Mouse (Mus musculus) brain, embryonic 14.5 days (tissue): Measurements from ENCODE around the gene Pik3r3. TPM values are rescaled to one million over a fixed set of nuclear protein-coding genes. Genes with fewer than 3 reads are reported as not detected.
"Not testable (repeated sequence)": the region's sequence is repeated elsewhere in the genome, so short reads cannot be mapped to it uniquely, and the experiment has no call there.

Source experiments
- DNase-seq: peaks from one replicate; pipeline ENCODE4 v3.0.0-alpha.2; 2011; ENCODE audit warnings: low read depth
- CTCF ChIP-seq: fragments of 200-500 bp; IDR thresholded peaks from 2 replicates; pipeline ENCODE4 v1.5.1; 2012; ENCODE audit warnings: inconsistent platforms, mild to moderate bottlenecking, moderate library complexity, borderline replicate concordance; ENCODE audit not compliant: insufficient read depth, insufficient read length; ENCODE audit errors: extremely low read depth
- POLR2A ChIP-seq: fragments of 200-500 bp; IDR thresholded peaks from 2 replicates; pipeline ENCODE4 v1.6.1; 2012; ENCODE audit warnings: mild to moderate bottlenecking, inconsistent platforms, borderline replicate concordance; ENCODE audit not compliant: poor library complexity, insufficient read depth, insufficient read length, severe bottlenecking; ENCODE audit errors: extremely low read depth
- polyA plus RNA-seq: library from polyadenylated mRNA; depleted of rRNA; stranded (reverse); fragments of >200 nt; gene quantifications from 2 replicates; pipeline ENCODE4 v1.2.3, GENCODE M21; 2012

The Pik3r3 gene
- polyA plus RNA-seq, 1 experiment = 122 TPM

GRCm38 (mm10) chr4:116192286-116192835, 29.1 kb upstream of the Pik3r3 start:
- TF ChIP-seq CTCF = no peak
- no peak for TF ChIP-seq POLR2A
- DNase-seq = peak; percentile 50

GRCm38 (mm10) chr4:116193583-116194383, 27.6 kb upstream of the Pik3r3 start:
- no peak for DNase-seq
- TF ChIP-seq POLR2A (no peak), CTCF (no peak)

GRCm38 (mm10) chr4:116198422-116198821, 23.0 kb upstream of the Pik3r3 start:
- DNase-seq = no peak
- TF ChIP-seq CTCF (no peak), POLR2A (no peak)

GRCm38 (mm10) chr4:116204422-116204821, 17.0 kb upstream of the Pik3r3 start:
- TF ChIP-seq POLR2A (no peak), CTCF (no peak)
- no peak for DNase-seq

- TF ChIP-seq POLR2A (no peak), CTCF (no peak)
- no peak for DNase-seq
Observed at GRCm38 (mm10) chr4:116206531-116206930, 14.9 kb upstream of the Pik3r3 start.

GRCm38 (mm10) chr4:116208891-116209290, 12.5 kb upstream of the Pik3r3 start:
- DNase-seq = no peak
- TF ChIP-seq CTCF (no peak), POLR2A (no peak)

GRCm38 (mm10) chr4:116215895-116216605, 5.4 kb upstream of the Pik3r3 start:
- TF ChIP-seq POLR2A (no peak), CTCF (no peak)

GRCm38 (mm10) chr4:116217046-116217445, 4.4 kb upstream of the Pik3r3 start:
- DNase-seq = peak; percentile 22
- TF ChIP-seq CTCF = no peak

More at GRCm38 (mm10) chr4:116215895-116216605, 5.4 kb upstream of the Pik3r3 start:
- DNase-seq = no peak

GRCm38 (mm10) chr4:116217661-116218060, 3.8 kb upstream of the Pik3r3 start:
- DNase-seq = not testable (repeated sequence)

GRCm38 (mm10) chr4:116219056-116219455, 2.4 kb upstream of the Pik3r3 start:
- TF ChIP-seq POLR2A (no peak), CTCF (no peak)
- DNase-seq = peak; percentile 5

- TF ChIP-seq CTCF = no peak
- TF ChIP-seq POLR2A = no peak
- DNase-seq = peak; percentile 62
Observed at GRCm38 (mm10) chr4:116220071-116220650, 1.3 kb upstream of the Pik3r3 start.
